Mouse (Mus musculus) megakaryocyte, embryonic 14.5 days (primary cell): ENCODE measurements around the gene Vasn.

ENCODE experiments used
- FLI1 ChIP-seq: IDR thresholded peaks from 2 replicates; pipeline ENCODE4 v1.6.1; 2012; ENCODE audit warnings: low read length, inconsistent platforms, mixed read lengths
- GATA1 ChIP-seq: IDR thresholded peaks from 3 replicates; pipeline ENCODE4 v1.6.1; 2012; ENCODE audit warnings: mixed read lengths, low read length, inconsistent platforms, borderline replicate concordance

DNA sequence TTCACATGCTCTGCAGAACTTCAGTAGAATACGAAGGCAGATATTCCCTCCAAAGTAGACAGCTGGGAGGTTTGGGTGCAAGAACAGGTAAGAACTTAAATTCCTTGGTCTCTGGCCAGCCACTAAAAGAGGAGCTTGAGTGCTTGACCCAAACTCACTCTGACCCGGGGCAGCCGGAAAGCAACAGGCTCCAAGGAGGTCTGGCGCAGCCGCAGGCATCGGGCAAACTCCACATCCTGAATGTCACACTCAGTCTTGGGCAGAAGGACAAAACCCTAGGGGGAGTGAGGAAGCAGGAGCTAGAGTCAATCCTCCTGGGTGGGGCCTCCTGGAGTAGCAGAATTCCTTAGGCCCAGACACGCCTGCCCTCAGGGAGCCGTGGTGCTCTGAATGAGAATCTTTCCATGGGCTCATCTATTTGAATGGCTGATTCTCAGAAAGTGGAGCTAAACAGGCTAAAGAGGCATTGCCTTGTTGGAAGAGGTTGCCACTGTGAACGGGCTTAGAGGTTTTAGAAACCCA, 10.8 kb upstream of the Vasn start:
- TF ChIP-seq GATA1 (no peak), FLI1 (no peak)
